Mouse (Mus musculus) gastrocnemius, adult 2 months (tissue): ENCODE data around the gene Igf2bp3. TPM values are rescaled to one million over a fixed set of nuclear protein-coding genes. Genes with fewer than 3 reads are reported as not detected.

Experiments
- DNase-seq: peaks from one replicate; pipeline ENCODE4 v3.0.0; 2022
- H3K27ac ChIP-seq: fragments of 200-600 bp; 2 replicates; pipeline ENCODE4 v1.8.1; 2022; ENCODE audit warnings: mild to moderate bottlenecking
- H3K4me3 ChIP-seq: fragments of 200-600 bp; 2 replicates; pipeline ENCODE4 v1.8.1; 2022; ENCODE audit warnings: mild to moderate bottlenecking, moderate library complexity
- CTCF ChIP-seq: fragments of 200-600 bp; IDR thresholded peaks from 2 replicates; pipeline ENCODE4 v1.8.1; 2022; ENCODE audit warnings: antibody characterized with exemption, mild to moderate bottlenecking, moderate library complexity
- intact Hi-C: fragments of 180-260 bp; cut with DNase I; formaldehyde crosslinking; loops from one replicate; pipeline ENCODE4 v1.15.1; 2025
- total RNA-seq, 2 experiments: library from RNA; stranded (reverse); gene quantifications; 2 replicates each; pipeline ENCODE4 v1.2.3; 2021

The Igf2bp3 gene
- total RNA-seq, 2 experiments from 2014 or later: 0.06 to 0.13 TPM

GRCm38 (mm10) chr6:49165101-49165500 lies 49.7 kb downstream of the Igf2bp3 start:
- DNase-seq: no peak
- intact Hi-C loops: no loop called here
- Histone ChIP-seq H3K27ac (no peak overlapping the region), H3K4me3 (no peak overlapping the region)
- TF ChIP-seq CTCF: no peak

- Histone ChIP-seq H3K4me3 (no peak overlapping the region), H3K27ac (no peak overlapping the region)
- no peak for DNase-seq
- TF ChIP-seq CTCF: no peak
- intact Hi-C loops: no loop called here
These were observed 50.1 kb downstream of the Igf2bp3 start for GRCm38 (mm10) chr6:49164701-49165100.

- no peak for TF ChIP-seq CTCF
- Histone ChIP-seq H3K27ac (no peak overlapping the region), H3K4me3 (no peak overlapping the region)
- DNase-seq: no peak
- intact Hi-C loops: loop anchor here (5.0 kb wide), 1 partner anchor 63 kb away; no protein-coding TSS in a partner anchor
These were observed 54.8 kb downstream of the Igf2bp3 start for GRCm38 (mm10) chr6:49159971-49160370.

GRCm38 (mm10) chr6:49156826-49157175 lies 58.0 kb downstream of the Igf2bp3 start:
- H3K27ac ChIP-seq: peak overlapping the region; percentile 86
- no peak overlapping the region for H3K4me3 ChIP-seq
- peak; percentile 83 for DNase-seq
- intact Hi-C loops: loop anchor here (5.0 kb wide), 1 partner anchor 60 kb away; no protein-coding TSS in a partner anchor
- TF ChIP-seq CTCF: no peak

- DNase-seq: no peak
- Histone ChIP-seq H3K27ac (peak overlapping the region; percentile 86), H3K4me3 (no peak overlapping the region)
- TF ChIP-seq CTCF: no peak
- intact Hi-C loops: loop anchor here (5.0 kb wide), 1 partner anchor 59 kb away; no protein-coding TSS in a partner anchor
These were observed 58.5 kb downstream of the Igf2bp3 start for GRCm38 (mm10) chr6:49156170-49156825.

- intact Hi-C loops: no loop called here
- H3K27ac ChIP-seq: no peak overlapping the region
- DNase-seq: no peak
- H3K4me3 ChIP-seq: no peak overlapping the region
- no peak for TF ChIP-seq CTCF
These were observed 63.3 kb downstream of the Igf2bp3 start for GRCm38 (mm10) chr6:49151465-49151864.

- no peak overlapping the region for H3K27ac ChIP-seq
- no peak for TF ChIP-seq CTCF
- no peak overlapping the region for H3K4me3 ChIP-seq
- intact Hi-C loops: no loop called here
- no peak for DNase-seq
These were observed 64.2 kb downstream of the Igf2bp3 start for GRCm38 (mm10) chr6:49150349-49151229.

GRCm38 (mm10) chr6:49149202-49149930 lies 65.4 kb downstream of the Igf2bp3 start:
- no peak overlapping the region for H3K27ac ChIP-seq
- no peak for DNase-seq
- intact Hi-C loops: no loop called here
- H3K4me3 ChIP-seq: no peak overlapping the region
- TF ChIP-seq CTCF: no peak

GRCm38 (mm10) chr6:49148781-49149180 lies 66.0 kb downstream of the Igf2bp3 start:
- H3K27ac ChIP-seq: no peak overlapping the region

GRCm38 (mm10) chr6:49148368-49148767 lies 66.4 kb downstream of the Igf2bp3 start:
- TF ChIP-seq CTCF: no peak
- intact Hi-C loops: no loop called here
- no peak for DNase-seq
- Histone ChIP-seq H3K27ac (no peak overlapping the region), H3K4me3 (no peak overlapping the region)

More at GRCm38 (mm10) chr6:49148781-49149180, 66.0 kb downstream of the Igf2bp3 start:
- no peak for TF ChIP-seq CTCF
- no peak for DNase-seq
- intact Hi-C loops: no loop called here
- H3K4me3 ChIP-seq: no peak overlapping the region

GRCm38 (mm10) chr6:49146461-49146860 lies 68.3 kb downstream of the Igf2bp3 start:
- no peak for DNase-seq
- no peak for TF ChIP-seq CTCF
- intact Hi-C loops: no loop called here

GRCm38 (mm10) chr6:49142428-49142827 lies 72.3 kb downstream of the Igf2bp3 start:
- peak; percentile 56 for TF ChIP-seq CTCF
- peak; percentile 49 for DNase-seq
- Histone ChIP-seq H3K4me3 (no peak overlapping the region), H3K27ac (no peak overlapping the region)
- intact Hi-C loops: loop anchor here (5.0 kb wide), 1 partner anchor 85 kb away; no protein-coding TSS in a partner anchor

More at GRCm38 (mm10) chr6:49146461-49146860, 68.3 kb downstream of the Igf2bp3 start:
- Histone ChIP-seq H3K4me3 (no peak overlapping the region), H3K27ac (no peak overlapping the region)

- Histone ChIP-seq H3K27ac (no peak overlapping the region), H3K4me3 (no peak overlapping the region)
- intact Hi-C loops: loop anchor here (5.0 kb wide), 1 partner anchor 84 kb away; no protein-coding TSS in a partner anchor
- no peak for DNase-seq
- no peak for TF ChIP-seq CTCF
These were observed 73.6 kb downstream of the Igf2bp3 start for GRCm38 (mm10) chr6:49141125-49141524.
